Mouse (Mus musculus): ENCODE results near the gene Dnaaf3. TPM values are rescaled to one million over a fixed set of nuclear protein-coding genes. Genes with fewer than 3 reads are reported as not detected.

Gene Dnaaf3
- polyA plus RNA-seq, 1 experiment, result 132 TPM

GRCm38 (mm10) chr7:4502421-4503090 lies 29.7 kb downstream of the Dnaaf3 start:
- no peak for TF ChIP-seq POLR2A (IDR thresholded peaks at IDR 0.05; ENCODE audit: control insufficient read depth, low read depth, low read length)
- no peak for TF ChIP-seq CTCF (IDR thresholded peaks at IDR 0.05; ENCODE audit: control insufficient read depth, insufficient read depth, insufficient replicate concordance, low read depth, low read length)
- Histone ChIP-seq H3K4me1 (ENCODE audit: control insufficient read depth, insufficient read depth, low read length) (peaks cover 15% of the 10 kb centered on the region), H3K27ac (ENCODE audit: control insufficient read depth, insufficient read depth, low read depth, low read length) (no peak overlapping the region), H3K4me3 (ENCODE audit: control insufficient read depth, low read depth, low read length) (peak overlapping the region; percentile 90), H3K36me3 (ENCODE audit: control insufficient read depth, insufficient read depth, low read length) (no peaks in the 10 kb centered on the region; the same call in 1 of the 2 replicates), H3K27me3 (ENCODE audit: control insufficient read depth, insufficient read depth, low read length) (no peaks in the 10 kb centered on the region)

DNA sequence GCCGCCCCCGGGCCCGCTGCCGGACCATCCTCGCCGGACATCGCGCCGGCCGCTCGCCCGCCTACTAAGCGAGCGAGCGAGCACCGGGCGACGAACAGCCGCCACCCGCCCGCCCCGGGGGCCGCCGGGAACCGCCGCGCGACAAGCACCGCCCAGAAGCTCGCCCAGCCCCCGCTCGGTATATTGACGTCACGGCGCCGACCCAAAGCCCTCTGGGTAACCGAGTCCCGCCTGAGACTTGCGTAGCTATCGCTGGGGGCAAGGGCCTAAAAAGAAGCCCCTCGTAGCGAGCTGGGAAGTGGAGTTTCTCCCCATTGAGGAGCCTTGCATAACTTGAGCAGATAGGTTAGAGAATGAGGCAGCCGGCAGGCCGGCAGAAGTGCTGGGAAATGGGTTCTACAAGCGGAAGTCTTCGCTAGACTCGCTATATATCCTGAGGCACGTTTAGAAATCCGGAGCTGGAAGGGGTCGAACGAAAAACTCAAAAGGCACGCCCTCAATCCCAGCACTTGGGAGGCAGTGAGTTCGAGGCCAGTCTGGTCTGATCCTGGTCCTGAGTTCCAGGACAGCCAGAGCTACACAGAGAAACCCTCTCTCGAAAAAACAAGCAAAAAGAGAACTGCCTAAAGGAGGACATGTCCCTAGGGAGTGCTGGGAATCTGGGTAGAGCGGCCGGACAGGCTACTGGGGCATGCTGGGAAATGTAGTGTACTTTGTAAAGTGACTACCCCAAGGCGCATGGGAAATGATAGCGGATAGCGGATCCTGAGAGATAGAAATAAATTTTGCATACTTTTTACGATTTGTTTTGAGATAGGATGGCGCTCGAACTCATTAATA lies 30.5 kb downstream of the Dnaaf3 start, which contains the start of gene Ppp1r12c:
Gene Ppp1r12c, minus strand, starts transcription at position 123 of the 840 bp plus-strand sequence.
- no peaks in the 10 kb centered on the region; the same call in none of the 2 replicates for H3K36me3 ChIP-seq (ENCODE audit: control insufficient read depth, insufficient read depth, low read length)
- TF ChIP-seq CTCF (IDR thresholded peaks at IDR 0.05; ENCODE audit: control insufficient read depth, insufficient read depth, insufficient replicate concordance, low read depth, low read length), result no peak
- peak; percentile 75 for TF ChIP-seq POLR2A (IDR thresholded peaks at IDR 0.05; ENCODE audit: control insufficient read depth, low read depth, low read length)
- H3K27ac ChIP-seq (ENCODE audit: control insufficient read depth, insufficient read depth, low read depth, low read length), result peak within 1 kb of the TSS; percentile 95
- peak within 1 kb of the TSS; percentile 90 for H3K4me3 ChIP-seq (ENCODE audit: control insufficient read depth, low read depth, low read length)
- H3K27me3 ChIP-seq (ENCODE audit: control insufficient read depth, insufficient read depth, low read length), result no peaks in the 10 kb centered on the region
- H3K4me1 ChIP-seq (ENCODE audit: control insufficient read depth, insufficient read depth, low read length), result peaks cover 18% of the 10 kb centered on the region

DNA sequence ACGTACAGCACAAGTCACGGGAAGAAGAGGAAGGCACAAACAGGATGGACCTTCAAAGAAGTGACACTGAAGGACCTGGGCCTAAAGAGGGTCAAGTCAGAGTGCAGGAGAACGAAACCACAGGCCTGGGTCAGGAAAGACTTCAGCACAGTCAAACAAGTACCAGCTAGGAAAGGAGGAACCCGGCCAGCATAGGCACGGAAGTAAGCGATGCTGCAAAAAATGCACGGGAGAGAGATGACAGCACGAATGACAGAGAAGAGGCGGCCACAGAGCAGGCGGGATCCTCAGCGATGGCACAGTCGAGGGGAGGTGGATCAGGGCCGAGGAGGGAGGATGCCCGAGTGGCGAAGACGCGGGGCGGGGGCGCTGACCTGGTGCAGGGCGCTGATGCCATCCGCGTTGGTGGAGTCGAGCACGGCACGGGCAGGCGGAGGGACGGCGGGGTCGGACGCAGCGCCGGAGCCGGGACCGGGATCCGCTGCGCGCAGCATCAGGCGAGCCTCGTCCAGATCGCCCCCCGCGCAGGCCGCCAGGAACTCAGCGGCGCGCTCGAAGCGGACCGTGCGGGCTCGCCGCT lies 31.3 kb downstream of the Dnaaf3 start:
- H3K27ac ChIP-seq (ENCODE audit: control insufficient read depth, insufficient read depth, low read depth, low read length), result peak overlapping the region; percentile 54
- no peaks in the 10 kb centered on the region for H3K27me3 ChIP-seq (ENCODE audit: control insufficient read depth, insufficient read depth, low read length)
- peaks cover 18% of the 10 kb centered on the region for H3K4me1 ChIP-seq (ENCODE audit: control insufficient read depth, insufficient read depth, low read length)
- no peaks in the 10 kb centered on the region; the same call in none of the 2 replicates for H3K36me3 ChIP-seq (ENCODE audit: control insufficient read depth, insufficient read depth, low read length)
- H3K4me3 ChIP-seq (ENCODE audit: control insufficient read depth, low read depth, low read length), result peak overlapping the region; percentile 90
- TF ChIP-seq POLR2A (IDR thresholded peaks at IDR 0.05; ENCODE audit: control insufficient read depth, low read depth, low read length), result no peak
- no peak for TF ChIP-seq CTCF (IDR thresholded peaks at IDR 0.05; ENCODE audit: control insufficient read depth, insufficient read depth, insufficient replicate concordance, low read depth, low read length)

DNA sequence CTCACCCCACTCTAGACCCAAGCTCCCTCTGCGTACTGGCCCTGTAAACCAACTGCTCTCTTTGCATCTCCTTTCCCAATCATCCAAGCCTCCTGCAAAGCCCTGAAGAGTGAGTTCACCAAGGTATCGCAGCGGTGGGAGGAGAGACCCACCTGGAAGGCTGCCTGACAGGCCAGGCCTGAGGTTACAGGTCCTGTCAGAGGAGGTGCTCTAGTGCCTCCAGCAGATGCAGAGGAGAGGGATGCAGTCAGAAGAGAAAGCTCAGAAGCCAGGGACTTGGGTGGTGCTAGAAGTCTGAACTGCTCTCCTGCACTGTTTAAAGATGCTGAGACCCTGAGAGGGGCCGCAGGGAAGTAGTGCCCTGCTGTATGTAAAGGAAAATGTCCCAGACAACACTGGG lies 33.2 kb downstream of the Dnaaf3 start:
- peaks cover 18% of the 10 kb centered on the region for H3K4me1 ChIP-seq (ENCODE audit: control insufficient read depth, insufficient read depth, low read length)
- TF ChIP-seq POLR2A (IDR thresholded peaks at IDR 0.05; ENCODE audit: control insufficient read depth, low read depth, low read length) (no peak), CTCF (IDR thresholded peaks at IDR 0.05; ENCODE audit: control insufficient read depth, insufficient read depth, insufficient replicate concordance, low read depth, low read length) (no peak)
- H3K27ac ChIP-seq (ENCODE audit: control insufficient read depth, insufficient read depth, low read depth, low read length), result peak overlapping the region; percentile 23
- no peak overlapping the region for H3K4me3 ChIP-seq (ENCODE audit: control insufficient read depth, low read depth, low read length)
- no peaks in the 10 kb centered on the region; the same call in none of the 2 replicates for H3K36me3 ChIP-seq (ENCODE audit: control insufficient read depth, insufficient read depth, low read length)
- H3K27me3 ChIP-seq (ENCODE audit: control insufficient read depth, insufficient read depth, low read length), result no peaks in the 10 kb centered on the region

GRCm38 (mm10) chr7:4498251-4498650 lies 34.0 kb downstream of the Dnaaf3 start:
- TF ChIP-seq POLR2A (IDR thresholded peaks at IDR 0.05; ENCODE audit: control insufficient read depth, low read depth, low read length) (no peak), CTCF (IDR thresholded peaks at IDR 0.05; ENCODE audit: control insufficient read depth, insufficient read depth, insufficient replicate concordance, low read depth, low read length) (no peak)
- H3K4me1 ChIP-seq (ENCODE audit: control insufficient read depth, insufficient read depth, low read length), result peaks cover 19% of the 10 kb centered on the region
- H3K4me3 ChIP-seq (ENCODE audit: control insufficient read depth, low read depth, low read length), result no peak overlapping the region
- no peak overlapping the region; the same call in 1 of the 2 replicates for H3K27ac ChIP-seq (ENCODE audit: control insufficient read depth, insufficient read depth, low read depth, low read length)
- H3K36me3 ChIP-seq (ENCODE audit: control insufficient read depth, insufficient read depth, low read length), result no peaks in the 10 kb centered on the region; the same call in none of the 2 replicates
- no peaks in the 10 kb centered on the region for H3K27me3 ChIP-seq (ENCODE audit: control insufficient read depth, insufficient read depth, low read length)

GRCm38 (mm10) chr7:4497271-4497903 lies 34.9 kb downstream of the Dnaaf3 start:
- TF ChIP-seq CTCF (IDR thresholded peaks at IDR 0.05; ENCODE audit: control insufficient read depth, insufficient read depth, insufficient replicate concordance, low read depth, low read length) (no peak), POLR2A (IDR thresholded peaks at IDR 0.05; ENCODE audit: control insufficient read depth, low read depth, low read length) (no peak)
- Histone ChIP-seq H3K27ac (ENCODE audit: control insufficient read depth, insufficient read depth, low read depth, low read length) (no peak overlapping the region), H3K4me3 (ENCODE audit: control insufficient read depth, low read depth, low read length) (no peak overlapping the region), H3K4me1 (ENCODE audit: control insufficient read depth, insufficient read depth, low read length) (peaks cover 20% of the 10 kb centered on the region), H3K36me3 (ENCODE audit: control insufficient read depth, insufficient read depth, low read length) (no peaks in the 10 kb centered on the region; the same call in none of the 2 replicates), H3K27me3 (ENCODE audit: control insufficient read depth, insufficient read depth, low read length) (no peaks in the 10 kb centered on the region)
